Mouse (Mus musculus) kidney, adult 2 months (tissue): ENCODE measurements around the gene Sult1a1.

Experiments used
- CTCF ChIP-seq: fragments of 200-500 bp; conservative IDR thresholded peaks from 2 replicates; pipeline ENCODE4 v1.5.1; 2011; ENCODE audit warnings: low read depth, mild to moderate bottlenecking, control low read depth, low read length, moderate library complexity, mixed read lengths; ENCODE audit not compliant: insufficient read depth, insufficient read length
- POLR2A ChIP-seq: fragments of 200-500 bp; IDR thresholded peaks from one replicate; pipeline ENCODE4 v1.6.1; 2011; ENCODE audit warnings: low read depth, low read length, control low read depth

- TF ChIP-seq CTCF (no peak), POLR2A (peak; percentile 15)
These were observed at the start of gene Sult1a1 for GRCm38 (mm10) chr7:126676207-126676606.
